Mouse (Mus musculus): ENCODE results near the gene Gm20824. TPM values are rescaled to one million over a fixed set of nuclear protein-coding genes. Genes with fewer than 3 reads are reported as not detected.

Gm20824 gene
- polyA plus RNA-seq (2021; fragmentation: Nextera tagmentation): not detected in 2 replicates
- long read RNA-seq, experiment 1: 0 reads
- long read RNA-seq, experiment 2: 0 reads

GRCm38 (mm10) chrY:8257607-8258006 is at the start of gene Gm20824:
Gene Gm20824 (plus strand): TSS chrY:8257907.

Other genes with a start within 250 kb of the Gm20824 start
- gene Gm20825, start 186.4 kb upstream of the Gm20824 start, polyA plus RNA-seq (2021; fragmentation: Nextera tagmentation): not detected in 2 replicates

Data from left cerebral cortex, adult 6 months (tissue).